In genomic region chr6:113623941-113624751, GRCm38 (mm10) we compare ENCODE assay signal across 8 mouse cellular contexts. TPM values are rescaled to one million over a fixed set of nuclear protein-coding genes. Genes with fewer than 3 reads are reported as not detected.
DNase-seq lines count a peak whose midpoint lies in the region; ATAC-seq and TF ChIP-seq lines count a peak whose summit lies in the region.

Gene Vhl (plus strand): TSS chr6:113623959.

- WGBS in hindbrain, embryonic 13.5 days: under 1% methylated on average over 71 of the region's 76 CpGs

- peak; percentile 86 for ATAC-seq in Patski
- ATAC-seq in hindbrain, embryonic 13.5 days (ENCODE audit: low FRiP score): peak; percentile 86

- in situ Hi-C loops in Patski (cut with MboI; ENCODE audit: low pct_unique_long_range_greater_than_20kb): no loop called here

- peaks cover 21% of the 10 kb centered on the region for H3K4me1 ChIP-seq in hindbrain, embryonic 13.5 days (replicated peaks)

- no peaks in the 10 kb centered on the region for H3K9me3 ChIP-seq in hindbrain, embryonic 13.5 days

- peaks cover 17% of the 10 kb centered on the region for H3K36me3 ChIP-seq in hindbrain, embryonic 13.5 days

- H3K4me3 ChIP-seq in hindbrain, embryonic 13.5 days: peak within 1 kb of the TSS; percentile 73

- DNase-seq in Patski (ENCODE audit: low read depth, low spot score): no peak
- peak; percentile 85 to 88 for DNase-seq in cerebellum, postnatal 25 days
- peak; percentile 66 to 70 for DNase-seq in frontal cortex, postnatal 25 days (ENCODE audit: low spot score in 2 of 2)
- peak; percentile 77 for DNase-seq in left cerebral cortex, adult 11 months (ENCODE audit: low spot score)
- peak; percentile 89 to 94 for DNase-seq in lung, postnatal 4 days
- peak; percentile 78 for DNase-seq in retina, postnatal 7 days (ENCODE audit: low read depth, low spot score)
- peak; percentile 90 for DNase-seq in urinary bladder, adult 2 months (ENCODE audit: low spot score)

- H3K27me3 ChIP-seq in Patski: no peaks in the 10 kb centered on the region
- H3K27me3 ChIP-seq in hindbrain, embryonic 13.5 days: no peaks in the 10 kb centered on the region

- TF ChIP-seq CTCF in Patski (IDR thresholded peaks at IDR 0.05): no peak

- POLR2A ChIA-PET in Patski (lab: Charles Lee): interaction anchor here (1.0 kb wide), 1 partner anchor 14 kb away, joined by 3 read pairs; the partner anchor contains the start of gene Irak2

- CTCF ChIA-PET in Patski (lab: Charles Lee): interaction anchor here (1.8 to 1.9 kb wide), 3 partner anchors 13 to 14 kb away, joined by 3 to 6 read pairs (median 4); partner anchors contain the start of gene Irak2

- peak within 1 kb of the TSS; percentile 91 for H3K9ac ChIP-seq in hindbrain, embryonic 13.5 days

- peak within 1 kb of the TSS; percentile 90 for H3K27ac ChIP-seq in hindbrain, embryonic 13.5 days

- H3K4me2 ChIP-seq in hindbrain, embryonic 13.5 days: peak within 1 kb of the TSS; percentile 69

RNA-seq across cellular contexts. Expression of gene Vhl, which starts in this region (rescaled TPM):
- 29.5 TPM for polyA plus RNA-seq in Patski (2021)
- 65.0 and 68.5 TPM in 2 replicates for polyA plus RNA-seq in hindbrain, embryonic 13.5 days (2015; fragmentation: Nextera tagmentation; extraction: Ambion mirVana)
- polyA plus RNA-seq in urinary bladder, adult 2 months (2012; rRNA removed): 14.9 and 22.5 TPM in 2 replicates
